Comparison of ENCODE assay signal across 7 mouse cellular contexts in the genomic region with DNA sequence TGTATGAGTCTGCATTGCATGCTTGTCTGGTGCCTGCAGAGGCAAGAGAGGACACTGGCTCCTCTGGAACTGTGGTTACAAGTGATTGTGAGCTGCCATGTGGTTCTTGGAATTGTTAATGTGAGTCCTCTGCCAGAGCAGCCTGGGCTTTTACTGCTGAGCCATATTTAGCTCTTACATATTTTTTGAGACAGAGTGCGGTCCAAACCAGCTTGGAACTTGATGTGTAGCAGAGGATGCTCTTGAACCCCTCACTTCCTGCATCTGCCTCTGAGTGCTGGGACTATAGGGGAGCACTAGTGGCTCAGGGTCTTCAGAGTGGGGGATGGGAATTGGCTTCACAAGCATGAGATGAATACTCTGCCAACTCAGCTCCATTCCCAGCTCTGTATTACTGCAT. TPM values are rescaled to one million over a fixed set of nuclear protein-coding genes. Genes with fewer than 3 reads are reported as not detected.
DNase-seq lines count a peak whose midpoint lies in the region; ATAC-seq and TF ChIP-seq lines count a peak whose summit lies in the region.

No protein-coding gene starts in this region.

- no peak overlapping the region for H3K4me2 ChIP-seq in kidney, postnatal 0 days (ENCODE audit: low read length)
- H3K4me2 ChIP-seq in kidney, embryonic 14.5 days (replicated peaks; ENCODE audit: low read depth, low read length): no peak overlapping the region
- H3K4me2 ChIP-seq in embryonic facial prominence, embryonic 15.5 days (replicated peaks): no peak overlapping the region
- H3K4me2 ChIP-seq in heart, embryonic 13.5 days: no peak overlapping the region

- H3K27me3 ChIP-seq in kidney, postnatal 0 days (ENCODE audit: insufficient read depth, low read length): no peaks in the 10 kb centered on the region
- H3K27me3 ChIP-seq in kidney, embryonic 14.5 days (ENCODE audit: control insufficient read depth, insufficient read depth, low read length): no peaks in the 10 kb centered on the region
- H3K27me3 ChIP-seq in embryonic facial prominence, embryonic 15.5 days: no peaks in the 10 kb centered on the region
- H3K27me3 ChIP-seq in heart, embryonic 13.5 days (replicated peaks): no peaks in the 10 kb centered on the region

- no peak for DNase-seq in kidney, postnatal 0 days (ENCODE audit: low spot score)
- DNase-seq in left cerebral cortex, postnatal 4 days: peak; percentile 21
- DNase-seq in embryo, embryonic 10.5 days (ENCODE audit: low spot score): no peak
- DNase-seq in ovary, postnatal 14 days (ENCODE audit: low spot score): no peak

- no peaks in the 10 kb centered on the region for H3K36me3 ChIP-seq in kidney, postnatal 0 days (ENCODE audit: insufficient read depth, low read length)
- H3K36me3 ChIP-seq in kidney, embryonic 14.5 days (ENCODE audit: control insufficient read depth, insufficient read depth, low read length): no peaks in the 10 kb centered on the region
- no peaks in the 10 kb centered on the region for H3K36me3 ChIP-seq in embryonic facial prominence, embryonic 15.5 days
- H3K36me3 ChIP-seq in heart, embryonic 13.5 days: no peaks in the 10 kb centered on the region

- H3K4me1 ChIP-seq in kidney, postnatal 0 days (replicated peaks; ENCODE audit: insufficient read depth, low read length): 0 out of 2 replicates have a peak, but pooled peaks cover 12% of the 10 kb centered on the region
- peaks cover 12% of the 10 kb centered on the region for H3K4me1 ChIP-seq in kidney, embryonic 14.5 days (ENCODE audit: control insufficient read depth, insufficient read depth, low read length)
- peaks cover 10% of the 10 kb centered on the region; the same call in 1 of the 2 replicates for H3K4me1 ChIP-seq in embryonic facial prominence, embryonic 15.5 days
- peaks cover 20% of the 10 kb centered on the region for H3K4me1 ChIP-seq in heart, embryonic 13.5 days

- no peak for TF ChIP-seq CTCF in kidney, postnatal 0 days (IDR thresholded peaks at IDR 0.05; ENCODE audit: low read depth)

- no peak overlapping the region for H3K4me3 ChIP-seq in kidney, postnatal 0 days (replicated peaks; ENCODE audit: low read depth, low read length)
- no peak overlapping the region for H3K4me3 ChIP-seq in kidney, embryonic 14.5 days (ENCODE audit: low read length)
- no peak overlapping the region for H3K4me3 ChIP-seq in embryonic facial prominence, embryonic 15.5 days (replicated peaks)
- no peak overlapping the region for H3K4me3 ChIP-seq in heart, embryonic 13.5 days

- WGBS in kidney, postnatal 0 days: 86% methylated on average over 1 of the region's 1 CpGs
- 85% methylated on average over 1 of the region's 1 CpGs for WGBS in kidney, embryonic 14.5 days
- WGBS in embryonic facial prominence, embryonic 15.5 days: 33% methylated on average over 1 of the region's 1 CpGs
- 56% methylated on average over 1 of the region's 1 CpGs for WGBS in heart, embryonic 13.5 days

- intact Hi-C loops in left cerebral cortex, postnatal 4 days (cut with DNase I): no loop called here

- H3K27ac ChIP-seq in kidney, postnatal 0 days: peak overlapping the region; percentile 2; the same call in 1 of the 2 replicates
- no peak overlapping the region for H3K27ac ChIP-seq in kidney, embryonic 14.5 days (ENCODE audit: low read depth, low read length)
- peak overlapping the region; percentile 65 for H3K27ac ChIP-seq in embryonic facial prominence, embryonic 15.5 days (replicated peaks)
- H3K27ac ChIP-seq in heart, embryonic 13.5 days (replicated peaks): peak overlapping the region; percentile 4

- no peak overlapping the region for H3K9ac ChIP-seq in kidney, postnatal 0 days (ENCODE audit: low read depth, low read length)
- H3K9ac ChIP-seq in kidney, embryonic 14.5 days (ENCODE audit: low read depth, low read length): no peak overlapping the region
- H3K9ac ChIP-seq in embryonic facial prominence, embryonic 15.5 days: no peak overlapping the region
- H3K9ac ChIP-seq in heart, embryonic 13.5 days: no peak overlapping the region

- H3K9me3 ChIP-seq in kidney, postnatal 0 days (replicated peaks; ENCODE audit: low read length): no peaks in the 10 kb centered on the region
- no peaks in the 10 kb centered on the region for H3K9me3 ChIP-seq in kidney, embryonic 14.5 days (ENCODE audit: control insufficient read depth, low read length)
- no peaks in the 10 kb centered on the region for H3K9me3 ChIP-seq in embryonic facial prominence, embryonic 15.5 days (replicated peaks)
- H3K9me3 ChIP-seq in heart, embryonic 13.5 days: no peaks in the 10 kb centered on the region

- ATAC-seq in kidney, postnatal 0 days (replicated peaks; ENCODE audit: low FRiP score, low read depth): no peak
- no peak for ATAC-seq in kidney, embryonic 14.5 days (ENCODE audit: low FRiP score, low TSS enrichment)
- ATAC-seq in embryonic facial prominence, embryonic 15.5 days (ENCODE audit: insufficient number of reproducible peaks, low FRiP score, low TSS enrichment, low read depth): peak; percentile 63
- no peak for ATAC-seq in heart, embryonic 13.5 days (ENCODE audit: extremely low read depth, insufficient number of reproducible peaks, low FRiP score, low TSS enrichment)

RNA-seq across cellular contexts. Expression of a gene that starts 10.0 kb away (rescaled TPM):
- polyA plus RNA-seq in kidney, postnatal 0 days (2015; fragmentation: Nextera tagmentation; extraction: Ambion mirVana): 11.6 and 11.8 TPM in 2 replicates
- 9.1 and 13.6 TPM in 2 replicates for polyA plus RNA-seq in kidney, embryonic 14.5 days (2014; fragmentation: Nextera tagmentation; extraction: Ambion mirVana)
- 14.1 and 15.0 TPM in 2 replicates for polyA plus RNA-seq in embryonic facial prominence, embryonic 15.5 days (2015; fragmentation: Nextera tagmentation; extraction: Ambion mirVana)
- 2.6 and 3.7 TPM in 2 replicates for polyA plus RNA-seq in heart, embryonic 13.5 days (2015; fragmentation: Nextera tagmentation; extraction: Ambion mirVana)
- total RNA-seq in left cerebral cortex, postnatal 4 days (2021): 10 to 100 TPM; 18.1 to 19.2 TPM

RNA-seq across cellular contexts. Expression of a gene that starts 54.2 kb away (rescaled TPM):
- polyA plus RNA-seq in kidney, postnatal 0 days (2015; fragmentation: Nextera tagmentation; extraction: Ambion mirVana): 144 and 149 TPM in 2 replicates
- polyA plus RNA-seq in kidney, embryonic 14.5 days (2014; fragmentation: Nextera tagmentation; extraction: Ambion mirVana): 166 and 186 TPM in 2 replicates
- 145 and 156 TPM in 2 replicates for polyA plus RNA-seq in embryonic facial prominence, embryonic 15.5 days (2015; fragmentation: Nextera tagmentation; extraction: Ambion mirVana)
- 112 and 114 TPM in 2 replicates for polyA plus RNA-seq in heart, embryonic 13.5 days (2015; fragmentation: Nextera tagmentation; extraction: Ambion mirVana)
- 10 to 100 TPM; 56.9 to 58.6 TPM for total RNA-seq in left cerebral cortex, postnatal 4 days (2021)
